Mouse (Mus musculus): Measurements from ENCODE around the gene Elk3. TPM values are rescaled to one million over a fixed set of nuclear protein-coding genes. Genes with fewer than 3 reads are reported as not detected.
"Not testable (repeated sequence)": the region's sequence is repeated elsewhere in the genome, so short reads cannot be mapped to it uniquely, and the experiment has no call there.

Gene Elk3
- polyA plus RNA-seq (2014; fragmentation: Nextera tagmentation; extraction: Ambion mirVana), result 43.4 and 49.1 TPM in 2 replicates

GRCm38 (mm10) chr10:93310721-93311411 is at the start of gene Elk3:
Gene Elk3, minus strand, starts transcription at chr10:93311135.
- under 1% methylated on average over 40 of the region's 53 CpGs for WGBS
- Histone ChIP-seq H3K4me1 (ENCODE audit: control insufficient read depth, insufficient read depth, low read length) (peaks cover 21% of the 10 kb centered on the region; the same call in 1 of the 2 replicates), H3K9me3 (ENCODE audit: control insufficient read depth, low read length) (peaks cover 3% of the 10 kb centered on the region; the same call in 1 of the 2 replicates), H3K4me3 (ENCODE audit: low read length) (peak within 1 kb of the TSS; percentile 85), H3K36me3 (ENCODE audit: control insufficient read depth, insufficient read depth, low read length) (no peaks in the 10 kb centered on the region; the same call in 1 of the 2 replicates), H3K27ac (ENCODE audit: low read depth, low read length) (peak within 1 kb of the TSS; percentile 96), H3K9ac (ENCODE audit: low read depth, low read length) (peak within 1 kb of the TSS; percentile 92), H3K4me2 (replicated peaks; ENCODE audit: low read depth, low read length) (peak within 1 kb of the TSS; percentile 83), H3K27me3 (ENCODE audit: control insufficient read depth, insufficient read depth, low read length) (no peaks in the 10 kb centered on the region)
- ATAC-seq (ENCODE audit: low FRiP score, low TSS enrichment), result peak; percentile 84

- no peak overlapping the region for H3K27ac ChIP-seq (ENCODE audit: low read depth, low read length)
- H3K27me3 ChIP-seq (ENCODE audit: control insufficient read depth, insufficient read depth, low read length), result no peaks in the 10 kb centered on the region
- H3K9me3 ChIP-seq (ENCODE audit: control insufficient read depth, low read length), result no peaks in the 10 kb centered on the region
- H3K36me3 ChIP-seq (ENCODE audit: control insufficient read depth, insufficient read depth, low read length), result no peaks in the 10 kb centered on the region
- H3K4me1 ChIP-seq (ENCODE audit: control insufficient read depth, insufficient read depth, low read length), result no peaks in the 10 kb centered on the region
- no peak overlapping the region for H3K9ac ChIP-seq (ENCODE audit: low read depth, low read length)
- H3K4me2 ChIP-seq (replicated peaks; ENCODE audit: low read depth, low read length), result no peak overlapping the region
- H3K4me3 ChIP-seq (ENCODE audit: low read length), result no peak overlapping the region
- ATAC-seq (ENCODE audit: low FRiP score, low TSS enrichment), result no peak
- 8% methylated on average over 3 of the region's 3 CpGs for WGBS
Observed at GRCm38 (mm10) chr10:93360623-93361022, 49.7 kb upstream of the Elk3 start.

DNA sequence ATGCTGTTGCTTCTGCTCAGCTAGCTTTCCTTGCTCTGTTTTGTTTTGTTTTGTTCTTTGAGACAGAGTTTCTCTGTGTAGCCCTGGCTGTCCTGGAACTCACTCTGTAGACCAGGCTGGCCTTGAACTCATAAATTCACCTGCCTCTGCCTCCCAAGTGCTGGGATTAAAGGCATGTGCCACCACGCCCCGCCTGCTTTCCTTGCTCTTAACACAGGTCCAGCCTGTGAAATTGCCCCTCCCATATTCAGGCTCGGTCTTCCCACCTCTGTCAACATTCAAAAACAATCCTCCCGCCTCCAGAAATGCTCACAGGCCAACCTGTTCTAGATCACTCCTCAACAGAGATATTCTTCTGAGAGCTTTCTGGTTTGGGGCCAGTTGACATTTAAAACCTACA is 49.3 kb upstream of the Elk3 start:
- H3K9ac ChIP-seq (ENCODE audit: low read depth, low read length); H3K27ac ChIP-seq (ENCODE audit: low read depth, low read length); ATAC-seq (ENCODE audit: low FRiP score, low TSS enrichment); H3K9me3 ChIP-seq (ENCODE audit: control insufficient read depth, low read length); H3K4me1 ChIP-seq (ENCODE audit: control insufficient read depth, insufficient read depth, low read length); H3K4me2 ChIP-seq (replicated peaks; ENCODE audit: low read depth, low read length); H3K36me3 ChIP-seq (ENCODE audit: control insufficient read depth, insufficient read depth, low read length); H3K27me3 ChIP-seq (ENCODE audit: control insufficient read depth, insufficient read depth, low read length); H3K4me3 ChIP-seq (ENCODE audit: low read length): not testable (repeated sequence)
- 59% methylated on average over 4 of the region's 4 CpGs for WGBS

DNA sequence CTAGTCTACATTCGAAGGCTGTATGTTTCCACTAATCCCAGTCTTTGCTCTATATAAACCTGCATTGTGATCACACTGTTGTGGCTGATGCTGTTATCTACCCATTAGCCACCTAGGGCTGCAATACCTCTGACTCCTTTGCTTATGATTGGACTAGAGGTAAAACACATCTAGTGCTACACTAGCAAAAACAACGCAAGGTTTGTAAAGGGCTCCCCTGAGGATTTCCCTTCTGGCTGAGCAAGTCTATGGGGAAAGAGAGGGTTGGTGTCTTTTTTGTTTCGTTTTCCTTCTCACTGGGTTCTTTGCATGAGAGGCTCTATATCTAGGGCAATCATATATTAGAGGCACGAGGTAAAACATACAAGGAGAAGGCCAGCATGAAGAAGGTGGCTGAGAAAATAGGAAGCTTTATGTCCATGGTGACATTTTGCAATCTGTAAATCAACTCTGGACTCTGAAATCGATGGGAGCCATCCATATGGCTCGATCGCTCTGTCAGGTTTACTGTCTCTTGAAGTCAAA is 48.5 kb upstream of the Elk3 start:
- H3K4me3 ChIP-seq (ENCODE audit: low read length), result no peak overlapping the region
- no peak overlapping the region for H3K27ac ChIP-seq (ENCODE audit: low read depth, low read length)
- no peaks in the 10 kb centered on the region for H3K36me3 ChIP-seq (ENCODE audit: control insufficient read depth, insufficient read depth, low read length)
- no peak for ATAC-seq (ENCODE audit: low FRiP score, low TSS enrichment)
- no peaks in the 10 kb centered on the region for H3K27me3 ChIP-seq (ENCODE audit: control insufficient read depth, insufficient read depth, low read length)
- no peaks in the 10 kb centered on the region for H3K4me1 ChIP-seq (ENCODE audit: control insufficient read depth, insufficient read depth, low read length)
- 78% methylated on average over 7 of the region's 7 CpGs for WGBS
- no peaks in the 10 kb centered on the region for H3K9me3 ChIP-seq (ENCODE audit: control insufficient read depth, low read length)
- H3K4me2 ChIP-seq (replicated peaks; ENCODE audit: low read depth, low read length), result no peak overlapping the region
- H3K9ac ChIP-seq (ENCODE audit: low read depth, low read length), result no peak overlapping the region

GRCm38 (mm10) chr10:93358878-93359277 is 47.9 kb upstream of the Elk3 start:
- H3K9me3 ChIP-seq (ENCODE audit: control insufficient read depth, low read length), result no peaks in the 10 kb centered on the region
- no peak overlapping the region for H3K4me2 ChIP-seq (replicated peaks; ENCODE audit: low read depth, low read length)
- no peaks in the 10 kb centered on the region for H3K4me1 ChIP-seq (ENCODE audit: control insufficient read depth, insufficient read depth, low read length)
- ATAC-seq (ENCODE audit: low FRiP score, low TSS enrichment), result no peak
- H3K27me3 ChIP-seq (ENCODE audit: control insufficient read depth, insufficient read depth, low read length), result no peaks in the 10 kb centered on the region
- WGBS, result 90% methylated on average over 4 of the region's 4 CpGs
- no peaks in the 10 kb centered on the region for H3K36me3 ChIP-seq (ENCODE audit: control insufficient read depth, insufficient read depth, low read length)
- H3K27ac ChIP-seq (ENCODE audit: low read depth, low read length), result no peak overlapping the region
- no peak overlapping the region for H3K9ac ChIP-seq (ENCODE audit: low read depth, low read length)
- no peak overlapping the region for H3K4me3 ChIP-seq (ENCODE audit: low read length)

- Histone ChIP-seq H3K27ac (ENCODE audit: low read depth, low read length) (no peak overlapping the region), H3K9ac (ENCODE audit: low read depth, low read length) (no peak overlapping the region), H3K4me2 (replicated peaks; ENCODE audit: low read depth, low read length) (no peak overlapping the region), H3K9me3 (ENCODE audit: control insufficient read depth, low read length) (no peaks in the 10 kb centered on the region), H3K27me3 (ENCODE audit: control insufficient read depth, insufficient read depth, low read length) (no peaks in the 10 kb centered on the region), H3K4me3 (ENCODE audit: low read length) (no peak overlapping the region), H3K4me1 (ENCODE audit: control insufficient read depth, insufficient read depth, low read length) (no peaks in the 10 kb centered on the region), H3K36me3 (ENCODE audit: control insufficient read depth, insufficient read depth, low read length) (no peaks in the 10 kb centered on the region)
- ATAC-seq (ENCODE audit: low FRiP score, low TSS enrichment), result no peak
- WGBS, result 69% methylated on average over 5 of the region's 5 CpGs
Observed at GRCm38 (mm10) chr10:93357162-93357561, 46.2 kb upstream of the Elk3 start.

- no peak for ATAC-seq (ENCODE audit: low FRiP score, low TSS enrichment)
- Histone ChIP-seq H3K27me3 (ENCODE audit: control insufficient read depth, insufficient read depth, low read length) (no peaks in the 10 kb centered on the region), H3K9me3 (ENCODE audit: control insufficient read depth, low read length) (no peaks in the 10 kb centered on the region), H3K27ac (ENCODE audit: low read depth, low read length) (no peak overlapping the region), H3K4me3 (ENCODE audit: low read length) (no peak overlapping the region), H3K36me3 (ENCODE audit: control insufficient read depth, insufficient read depth, low read length) (no peaks in the 10 kb centered on the region), H3K4me1 (ENCODE audit: control insufficient read depth, insufficient read depth, low read length) (no peaks in the 10 kb centered on the region), H3K9ac (ENCODE audit: low read depth, low read length) (no peak overlapping the region), H3K4me2 (replicated peaks; ENCODE audit: low read depth, low read length) (no peak overlapping the region)
- 65% methylated on average over 9 of the region's 9 CpGs for WGBS
Observed at GRCm38 (mm10) chr10:93356122-93356521, 45.2 kb upstream of the Elk3 start.

DNA sequence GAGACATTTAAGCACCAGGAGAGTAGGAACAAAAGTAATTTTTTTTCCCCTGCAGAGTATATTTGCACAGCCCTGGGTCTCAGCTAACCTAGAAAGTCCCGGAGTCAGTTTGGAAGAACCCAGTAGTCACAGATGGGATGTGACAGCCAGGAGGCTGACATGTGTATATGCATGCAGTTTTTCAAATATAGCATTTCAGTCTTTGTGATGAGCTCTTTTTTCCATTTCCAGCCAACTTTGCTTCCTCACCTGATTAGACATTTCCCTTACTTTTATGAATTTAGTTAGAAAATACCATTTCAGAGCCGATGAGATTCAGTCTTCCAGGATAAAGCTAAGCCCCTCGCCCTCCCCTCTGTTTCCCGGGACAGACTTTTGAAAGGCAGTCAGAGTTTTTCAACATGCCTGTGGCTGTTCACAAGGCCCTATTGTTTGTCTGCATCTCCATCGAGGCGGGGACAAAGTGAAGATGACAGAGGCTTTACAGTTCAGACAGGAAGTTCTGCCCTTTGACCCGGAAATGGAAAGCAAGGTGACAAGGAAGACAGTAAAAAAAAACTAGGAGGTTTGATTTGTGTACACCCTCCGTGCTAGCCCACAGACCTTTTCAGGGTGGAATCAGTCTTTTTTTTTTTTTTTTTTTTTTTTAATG is 44.5 kb upstream of the Elk3 start:
- Histone ChIP-seq H3K9me3 (ENCODE audit: control insufficient read depth, low read length) (no peaks in the 10 kb centered on the region), H3K4me2 (replicated peaks; ENCODE audit: low read depth, low read length) (no peak overlapping the region), H3K9ac (ENCODE audit: low read depth, low read length) (no peak overlapping the region), H3K27me3 (ENCODE audit: control insufficient read depth, insufficient read depth, low read length) (no peaks in the 10 kb centered on the region), H3K4me3 (ENCODE audit: low read length) (no peak overlapping the region), H3K36me3 (ENCODE audit: control insufficient read depth, insufficient read depth, low read length) (no peaks in the 10 kb centered on the region), H3K4me1 (ENCODE audit: control insufficient read depth, insufficient read depth, low read length) (no peaks in the 10 kb centered on the region), H3K27ac (ENCODE audit: low read depth, low read length) (no peak overlapping the region)
- 68% methylated on average over 8 of the region's 8 CpGs for WGBS
- ATAC-seq (ENCODE audit: low FRiP score, low TSS enrichment), result no peak

Data from kidney, embryonic 14.5 days (tissue).